Mouse (Mus musculus): ENCODE results near the gene Eif4g1.

GRCm38 (mm10) chr16:20723247-20723646 is 55.1 kb downstream of the Eif4g1 start:
- TF ChIP-seq CTCF (IDR thresholded peaks at IDR 0.05; ENCODE audit: extremely low read depth, insufficient read length, insufficient replicate concordance, low read depth, low read length): no peak
- no peak for TF ChIP-seq POLR2A (IDR thresholded peaks at IDR 0.05; ENCODE audit: low read depth, low read length)
